Mouse (Mus musculus): ENCODE data around the gene Nlrp6.

DNA sequence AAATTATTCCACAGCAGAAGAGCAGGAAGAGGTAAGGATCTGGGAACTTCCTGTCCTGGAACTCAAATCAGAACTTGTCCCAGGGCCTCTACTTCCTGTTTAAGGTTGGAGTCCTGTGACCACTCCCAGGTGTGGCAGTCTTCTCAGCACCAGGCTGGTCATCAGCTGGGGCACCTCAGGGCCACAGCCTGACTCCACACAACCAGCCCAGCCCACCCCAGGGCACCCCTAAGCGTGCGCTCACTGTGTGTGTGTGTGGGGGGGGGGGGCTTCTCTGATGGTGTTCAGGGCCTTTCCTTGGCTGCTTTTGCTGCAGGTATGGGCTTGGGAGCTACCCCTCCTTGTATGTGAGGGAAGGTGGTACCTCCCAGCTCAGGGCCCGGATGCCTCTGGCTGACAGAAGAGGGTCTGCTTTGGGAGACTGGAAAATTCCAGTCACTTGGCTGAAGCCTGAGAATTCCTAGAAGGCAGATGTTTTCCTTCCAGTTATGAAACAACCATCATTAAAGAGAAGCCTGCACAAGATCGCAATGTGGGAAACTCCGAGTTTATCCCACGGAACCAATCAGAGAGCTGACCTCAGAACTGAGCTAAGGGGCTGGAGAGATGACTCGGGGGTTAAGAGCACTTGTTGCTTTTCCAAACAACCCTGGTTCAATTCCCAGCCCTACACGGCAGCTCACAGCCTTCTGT, 50.9 kb downstream of the Nlrp6 start:
- TF ChIP-seq CTCF (IDR thresholded peaks at IDR 0.05; ENCODE audit: low read depth) (no peak), EP300 (IDR thresholded peaks at IDR 0.05; ENCODE audit: low read depth) (no peak)
